Mouse (Mus musculus): Measurements from ENCODE around the gene Smc1b.

DNA sequence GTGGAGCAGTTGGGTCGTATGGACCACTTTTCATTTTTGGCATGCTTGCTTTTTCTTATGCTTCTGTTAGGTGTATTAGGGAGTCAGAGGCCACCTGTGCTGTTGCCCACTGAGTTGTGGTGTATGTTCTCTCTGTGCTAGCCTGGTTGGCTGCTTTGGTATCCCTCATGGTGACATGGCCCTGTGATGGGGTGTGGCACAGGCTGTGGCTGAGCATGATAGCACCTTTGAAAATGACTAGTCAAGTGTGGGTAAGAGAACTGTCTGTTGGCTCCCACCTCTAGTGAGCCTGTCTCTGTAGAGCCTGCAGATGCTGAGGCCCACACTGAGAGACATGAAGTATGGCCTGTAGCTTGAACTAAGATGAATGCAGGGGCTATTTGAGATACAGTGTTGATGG, 82.0 kb downstream of the Smc1b start:
- no peak for TF ChIP-seq POLR2A (IDR thresholded peaks at IDR 0.05; ENCODE audit: insufficient read depth, low read depth, low read length)
- no peak for TF ChIP-seq CTCF (IDR thresholded peaks at IDR 0.05)
